Mouse (Mus musculus) adrenal gland, adult (tissue): ENCODE results near the gene Eif2ak3.
A peak's percentile ranks its signal among the peaks of the same experiment; 100 is the strongest.

Experiments
- DNase-seq, 2 experiments: peaks; one replicate each; pipeline ENCODE4 v3.0.0; 2022 to 2023; ENCODE audit warnings: low spot score in 1 of 2; ENCODE audit not compliant: inconsistent age in 2 of 2

Gene Eif2ak3

GRCm38 (mm10) chr6:70898166-70898565 is 53.9 kb downstream of the Eif2ak3 start:
- DNase-seq, result no peak

DNA sequence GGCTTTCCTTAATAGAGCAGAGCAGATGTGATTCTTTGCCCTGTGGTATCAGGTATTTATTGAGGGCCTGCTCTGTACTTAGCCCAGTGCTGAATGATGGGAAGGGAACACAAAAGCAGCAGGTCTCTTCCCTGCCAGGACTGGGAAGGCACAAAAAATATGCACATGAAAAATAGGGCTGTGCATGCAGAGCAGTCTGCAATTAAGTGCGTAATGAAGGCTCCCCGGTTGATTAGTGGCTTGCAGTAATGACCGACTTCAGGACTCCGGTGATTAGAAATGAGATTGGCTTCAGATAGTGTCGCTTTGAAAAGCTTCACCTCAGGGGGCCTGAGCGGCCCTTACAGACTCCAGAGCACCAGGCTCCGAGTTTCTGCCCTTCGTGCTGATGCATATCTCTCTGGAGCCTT is 55.3 kb downstream of the Eif2ak3 start:
- DNase-seq, result no peak

DNA sequence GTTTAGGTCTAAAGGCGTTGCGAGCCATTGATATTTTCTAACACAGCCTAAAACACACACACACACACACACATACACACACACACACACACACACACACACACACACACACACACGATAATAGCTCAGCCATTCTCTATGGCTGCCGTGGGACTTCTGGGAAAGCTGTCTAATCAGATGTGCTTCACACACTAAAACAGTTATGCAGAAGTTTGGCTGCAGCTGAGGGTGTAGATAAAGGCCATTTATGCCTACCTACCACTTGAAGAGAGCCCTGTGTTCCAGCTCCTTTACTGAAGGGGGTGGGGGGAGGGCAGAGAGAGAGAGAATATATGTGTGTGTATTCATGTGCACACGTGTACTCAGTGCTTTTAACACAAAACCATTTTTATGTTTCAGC is 59.4 kb downstream of the Eif2ak3 start:
- no peak for DNase-seq

- no peak for DNase-seq
These were observed 65.3 kb downstream of the Eif2ak3 start for GRCm38 (mm10) chr6:70909572-70909971.

- no peak for DNase-seq
These were observed 66.0 kb downstream of the Eif2ak3 start for GRCm38 (mm10) chr6:70910285-70910684.

- peak; percentile 17 to 28 for DNase-seq
These were observed 67.5 kb downstream of the Eif2ak3 start for GRCm38 (mm10) chr6:70911668-70912395.

DNA sequence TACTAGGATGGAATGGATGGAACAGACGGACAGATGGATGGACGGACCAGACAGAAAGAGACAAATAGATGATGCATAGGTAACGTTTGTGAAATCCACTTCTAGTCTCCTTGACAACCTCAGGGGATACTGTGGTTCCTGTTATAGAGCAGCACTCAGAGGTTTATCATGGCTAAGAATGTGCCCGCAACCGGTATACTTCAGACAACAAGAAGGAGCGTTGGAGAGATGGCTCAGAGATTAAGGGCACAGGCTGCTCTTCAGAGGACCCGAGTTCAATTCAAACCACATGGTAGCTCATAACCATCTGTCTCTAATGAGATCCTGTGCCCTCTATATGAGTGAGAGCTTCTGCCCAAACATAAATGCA is 68.1 kb downstream of the Eif2ak3 start:
- DNase-seq, result no peak

DNA sequence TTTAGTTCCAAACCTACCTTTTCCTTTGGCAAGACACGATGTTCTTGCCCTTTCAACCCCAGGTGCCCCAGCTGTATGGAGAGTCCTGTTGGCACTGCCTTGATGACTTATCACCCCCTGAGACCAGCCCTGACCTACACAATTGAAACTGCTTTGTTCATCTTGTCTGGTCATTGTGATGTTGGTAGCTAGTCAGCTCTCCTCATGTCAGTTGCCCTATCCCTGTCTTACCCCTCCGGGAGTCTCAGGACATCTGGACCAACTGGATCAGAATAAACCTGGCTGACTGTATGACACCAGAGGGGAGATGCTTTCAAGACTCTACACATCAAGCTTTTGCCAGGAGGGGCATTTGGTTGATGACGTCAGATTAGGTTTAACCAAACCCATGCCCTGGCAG is 74.5 kb downstream of the Eif2ak3 start, which contains the start of gene Tex37:
Gene Tex37 (minus strand): TSS at position 101 of the 400 bp plus-strand sequence.
- no peak for DNase-seq

DNA sequence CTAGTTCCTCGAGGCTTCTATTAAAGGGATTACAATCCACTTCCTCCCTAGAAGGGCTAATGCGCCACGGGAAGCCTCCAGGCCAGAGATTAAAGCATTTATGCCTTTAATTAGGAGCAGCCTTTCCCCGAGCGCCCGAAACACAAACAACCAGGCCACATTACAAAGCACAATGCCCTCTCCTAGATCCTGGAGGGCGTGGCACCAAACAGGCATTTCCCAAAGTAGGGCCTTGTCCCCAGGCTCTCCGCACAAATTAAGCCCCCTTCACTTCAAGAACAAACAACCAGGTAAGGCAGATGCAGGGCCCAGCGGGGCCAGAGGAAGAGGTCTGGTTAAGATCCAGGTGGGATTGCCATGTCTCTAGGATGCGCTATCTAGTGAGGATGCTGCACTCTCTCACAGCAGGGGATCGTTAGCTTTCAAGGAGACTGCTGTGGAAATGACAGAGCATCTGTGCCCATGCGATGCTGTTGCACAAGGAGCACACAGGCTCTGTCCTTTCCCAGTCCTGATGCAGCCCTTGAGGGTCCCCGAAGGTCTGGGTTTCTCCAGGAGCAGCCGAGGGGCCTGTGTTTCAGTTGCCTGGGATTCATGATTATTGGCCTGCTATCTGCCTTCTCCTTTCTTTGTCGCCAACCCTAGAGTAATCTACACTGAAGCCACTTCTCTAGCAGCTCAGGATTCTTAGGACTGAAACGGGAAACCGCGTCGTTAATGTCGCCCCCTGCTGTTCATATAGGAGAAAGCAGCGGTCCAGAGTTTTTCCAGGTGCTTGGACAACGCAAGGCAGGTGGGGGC is 77.2 kb downstream of the Eif2ak3 start:
- peak; percentile 23 to 73 for DNase-seq

DNA sequence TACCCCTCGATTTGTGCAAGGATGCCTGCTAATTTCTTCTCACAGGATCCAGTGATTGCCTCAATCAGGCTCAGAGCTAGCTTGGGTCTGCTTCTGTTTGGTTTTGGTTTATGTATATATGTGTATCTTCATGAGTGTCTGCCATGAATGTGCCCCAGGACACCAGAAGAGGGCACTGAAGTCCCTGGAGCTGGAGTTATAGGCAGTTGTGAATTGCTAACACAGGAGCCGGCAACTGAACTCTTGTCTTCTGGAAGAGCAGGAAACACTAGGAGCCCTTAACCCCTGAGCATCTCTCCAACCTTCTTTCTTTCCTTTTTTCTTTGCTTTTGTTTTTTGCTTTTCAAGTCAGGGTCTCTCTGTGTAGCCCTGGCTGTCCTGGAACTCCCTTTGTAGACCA is 87.5 kb downstream of the Eif2ak3 start:
- DNase-seq, result no peak

GRCm38 (mm10) chr6:70953274-70953673 is 109.0 kb downstream of the Eif2ak3 start:
- DNase-seq, result no peak

DNA sequence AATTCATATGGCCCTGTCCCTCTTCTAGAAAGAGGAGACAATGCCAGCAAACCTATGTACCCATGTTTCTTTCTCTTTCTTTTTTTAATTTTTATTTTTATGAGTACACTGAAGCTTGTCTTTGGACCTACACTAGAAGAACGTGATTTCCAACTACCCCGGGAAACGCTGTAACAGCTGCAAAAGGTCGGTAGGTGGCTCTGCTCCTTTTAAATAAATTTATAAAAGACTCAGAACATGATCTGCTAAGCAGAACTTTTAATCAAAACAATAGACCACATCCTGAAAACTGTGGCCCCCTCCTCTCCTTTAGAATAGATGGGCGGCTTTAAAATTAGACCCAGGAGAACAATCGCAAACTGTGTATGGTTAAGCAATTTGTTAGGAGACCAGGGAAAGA is 109.7 kb downstream of the Eif2ak3 start:
- peak in 1 of 2 experiments; percentile 60 for DNase-seq
